Mouse (Mus musculus): Measurements from ENCODE around the gene Spns3. TPM values are rescaled to one million over a fixed set of nuclear protein-coding genes. Genes with fewer than 3 reads are reported as not detected.

Spns3 gene
- total and polyA plus RNA-seq, 3 experiments = 5.2 to 12.7 TPM; not detected in 1

DNA sequence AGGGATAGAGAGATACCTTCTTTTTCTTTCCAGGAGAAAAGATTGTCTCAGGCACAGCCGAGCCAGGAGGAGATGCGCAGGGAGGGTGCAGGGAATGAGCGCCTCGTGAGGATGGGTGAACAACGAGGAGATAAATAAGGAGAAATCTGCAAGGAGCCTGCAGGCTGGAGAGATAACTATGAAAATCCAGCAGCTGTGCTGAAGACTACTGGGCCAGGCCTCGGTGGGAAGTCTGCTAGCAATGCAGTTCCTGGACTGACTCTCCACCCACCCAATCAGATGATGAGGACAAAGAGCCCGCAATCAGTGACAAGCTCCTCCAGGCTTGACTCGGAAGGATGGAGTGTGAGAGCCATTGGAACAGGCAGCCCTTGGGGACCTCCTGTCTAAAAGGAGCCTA lies 48.1 kb downstream of the Spns3 start:
- no peak for DNase-seq (ENCODE audit: low read depth, low spot score)
- Histone ChIP-seq H3K9me3 (replicated peaks; ENCODE audit: insufficient read depth, low read length) (no peaks in the 10 kb centered on the region), H3K4me3 (ENCODE audit: control insufficient read depth in 1 of 2, insufficient read depth in 1 of 2, low read depth in 2 of 2, low read length in 2 of 2) (no peak overlapping the region), H3K79me2 (ENCODE audit: control insufficient read depth, insufficient read depth, low read length, poor library complexity) (no peaks in the 10 kb centered on the region), H3K36me3 (ENCODE audit: control insufficient read depth in 1 of 2, insufficient read depth in 2 of 2, low read length in 2 of 2) (no peaks in the 10 kb centered on the region; a peak in 1 of 4 replicates), H3K4me1 (ENCODE audit: control insufficient read depth in 1 of 2, insufficient read depth in 2 of 2, low read length in 2 of 2) (0 out of 4 replicates have a peak, but pooled peaks cover 0 to 7% of the 10 kb centered on the region in 2 experiments), H3K9ac (ENCODE audit: control insufficient read depth, low read depth, low read length, poor library complexity, severe bottlenecking) (no peak overlapping the region), H3K27ac (ENCODE audit: control insufficient read depth, low read depth, low read length) (no peak overlapping the region), H3K27me3 (ENCODE audit: control insufficient read depth in 1 of 2, insufficient read depth in 2 of 2, low read length in 2 of 2) (no peaks in the 10 kb centered on the region)
- TF ChIP-seq RAD21 (IDR thresholded peaks at IDR 0.05; ENCODE audit: low read depth, low read length) (no peak), ZMIZ1 (IDR thresholded peaks at IDR 0.05; ENCODE audit: low read depth, low read length) (no peak), JUND (IDR thresholded peaks at IDR 0.05; ENCODE audit: low read depth, low read length) (no peak), ZC3H11A (IDR thresholded peaks at IDR 0.05; ENCODE audit: low read depth, low read length) (no peak)

DNA sequence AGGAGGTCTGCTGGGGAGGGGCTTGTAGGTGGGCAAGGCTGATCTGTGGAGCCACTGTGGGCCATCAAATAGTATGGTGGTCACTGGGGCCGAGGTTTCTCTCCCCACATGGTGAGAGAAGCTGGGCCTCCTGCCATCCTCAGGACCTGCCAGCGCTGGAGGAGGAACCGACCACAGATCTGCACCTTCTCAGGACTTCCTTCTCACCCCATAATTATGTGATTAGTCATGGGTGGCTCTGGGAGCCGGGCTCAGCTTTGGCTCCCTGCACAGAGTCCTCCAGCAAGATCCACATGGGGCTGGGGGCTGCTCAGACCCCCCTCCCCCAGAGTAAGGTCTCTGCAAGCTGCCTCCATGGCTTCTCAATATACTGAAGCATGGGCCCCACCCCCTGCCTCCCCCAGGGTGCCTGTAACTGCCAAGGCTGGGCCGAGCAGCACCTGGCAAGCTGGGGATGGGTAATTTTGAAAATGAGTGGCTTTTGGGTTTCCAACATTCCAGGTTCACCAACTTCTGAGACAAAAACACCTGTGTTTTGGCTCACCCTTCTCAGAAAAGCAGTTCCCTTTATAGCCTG lies 48.8 kb downstream of the Spns3 start:
- H3K36me3 ChIP-seq (ENCODE audit: control insufficient read depth in 1 of 2, insufficient read depth in 2 of 2, low read length in 2 of 2) = no peaks in the 10 kb centered on the region; a peak in 1 of 4 replicates
- no peak overlapping the region for H3K27ac ChIP-seq (ENCODE audit: control insufficient read depth, low read depth, low read length)
- peak; percentile 44 for DNase-seq (ENCODE audit: low read depth, low spot score)
- no peak overlapping the region for H3K9ac ChIP-seq (ENCODE audit: control insufficient read depth, low read depth, low read length, poor library complexity, severe bottlenecking)
- 0 out of 4 replicates have a peak, but pooled peaks cover 0 to 7% of the 10 kb centered on the region in 2 experiments for H3K4me1 ChIP-seq (ENCODE audit: control insufficient read depth in 1 of 2, insufficient read depth in 2 of 2, low read length in 2 of 2)
- no peak for TF ChIP-seq RAD21 (IDR thresholded peaks at IDR 0.05; ENCODE audit: low read depth, low read length)
- TF ChIP-seq POLR2AphosphoS2 (IDR thresholded peaks at IDR 0.05; ENCODE audit: low read length) = no peak
- TF ChIP-seq CTCF (IDR thresholded peaks at IDR 0.05 in 2 of 3, conservative IDR thresholded peaks at IDR 0.05 in 1 of 3; ENCODE audit: control insufficient read depth in 1 of 3, insufficient read depth in 1 of 3, low read depth in 2 of 3, low read length in 3 of 3, poor library complexity in 1 of 3, severe bottlenecking in 1 of 3) = no peak
- TF ChIP-seq ZNF384 (IDR thresholded peaks at IDR 0.05; ENCODE audit: low read depth, low read length) = no peak
- TF ChIP-seq POLR2A (IDR thresholded peaks at IDR 0.05; ENCODE audit: control insufficient read depth in 1 of 2, insufficient read depth in 1 of 2, low read depth in 1 of 2, low read length in 2 of 2, poor library complexity in 1 of 2) = no peak
- TF ChIP-seq KAT2A (conservative IDR thresholded peaks at IDR 0.05; ENCODE audit: low read depth, low read length) = no peak
- no peaks in the 10 kb centered on the region for H3K79me2 ChIP-seq (ENCODE audit: control insufficient read depth, insufficient read depth, low read length, poor library complexity)
- H3K4me3 ChIP-seq (ENCODE audit: control insufficient read depth in 1 of 2, insufficient read depth in 1 of 2, low read depth in 2 of 2, low read length in 2 of 2) = no peak overlapping the region
- no peaks in the 10 kb centered on the region for H3K9me3 ChIP-seq (replicated peaks; ENCODE audit: insufficient read depth, low read length)
- H3K27me3 ChIP-seq (ENCODE audit: control insufficient read depth in 1 of 2, insufficient read depth in 2 of 2, low read length in 2 of 2) = no peaks in the 10 kb centered on the region

DNA sequence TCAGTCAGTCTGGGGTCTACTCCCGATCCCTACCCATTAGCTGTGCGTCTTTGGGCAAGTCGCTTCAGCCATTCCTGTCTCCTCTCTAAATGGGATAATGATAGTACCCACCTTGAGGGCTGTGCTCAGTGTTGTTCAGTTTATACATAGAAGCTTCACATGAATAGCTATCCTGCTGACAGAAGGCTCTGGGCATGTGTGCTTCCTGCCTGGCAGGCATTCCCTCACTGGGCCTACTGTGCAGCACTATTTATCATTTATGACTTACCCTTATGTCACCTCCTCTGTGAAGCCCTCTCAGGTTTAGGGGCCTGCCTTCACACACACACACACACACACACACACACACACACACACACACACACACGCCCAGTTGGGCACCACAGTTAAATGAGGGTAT lies 50.2 kb downstream of the Spns3 start:
- no peaks in the 10 kb centered on the region for H3K27me3 ChIP-seq (ENCODE audit: control insufficient read depth in 1 of 2, insufficient read depth in 2 of 2, low read length in 2 of 2)
- 0 out of 4 replicates have a peak, but pooled peaks cover 0 to 7% of the 10 kb centered on the region in 2 experiments for H3K4me1 ChIP-seq (ENCODE audit: control insufficient read depth in 1 of 2, insufficient read depth in 2 of 2, low read length in 2 of 2)
- no peaks in the 10 kb centered on the region for H3K79me2 ChIP-seq (ENCODE audit: control insufficient read depth, insufficient read depth, low read length, poor library complexity)

More for the DNA sequence above, 50.2 kb downstream of the Spns3 start:
- no peak overlapping the region for H3K9ac ChIP-seq (ENCODE audit: control insufficient read depth, low read depth, low read length, poor library complexity, severe bottlenecking)
- no peak for DNase-seq (ENCODE audit: low read depth, low spot score)
- no peak overlapping the region for H3K4me3 ChIP-seq (ENCODE audit: control insufficient read depth in 1 of 2, insufficient read depth in 1 of 2, low read depth in 2 of 2, low read length in 2 of 2)
- no peaks in the 10 kb centered on the region; a peak in 1 of 4 replicates for H3K36me3 ChIP-seq (ENCODE audit: control insufficient read depth in 1 of 2, insufficient read depth in 2 of 2, low read length in 2 of 2)
- TF ChIP-seq MEF2A (IDR thresholded peaks at IDR 0.05; ENCODE audit: extremely low read depth, insufficient replicate concordance, low read depth, low read length, poor library complexity, severe bottlenecking) (no peak), SIN3A (IDR thresholded peaks at IDR 0.05; ENCODE audit: low read length) (no peak), NELFE (IDR thresholded peaks at IDR 0.05; ENCODE audit: low read depth, low read length) (no peak), POLR2AphosphoS2 (IDR thresholded peaks at IDR 0.05; ENCODE audit: low read length) (no peak), ZMIZ1 (IDR thresholded peaks at IDR 0.05; ENCODE audit: low read depth, low read length) (no peak), CTCF (IDR thresholded peaks at IDR 0.05 in 2 of 3, conservative IDR thresholded peaks at IDR 0.05 in 1 of 3; ENCODE audit: control insufficient read depth in 1 of 3, insufficient read depth in 1 of 3, low read depth in 2 of 3, low read length in 3 of 3, poor library complexity in 1 of 3, severe bottlenecking in 1 of 3) (no peak), NRF1 (IDR thresholded peaks at IDR 0.05; ENCODE audit: insufficient read depth, low read depth, low read length, poor library complexity, severe bottlenecking) (no peak), ZC3H11A (IDR thresholded peaks at IDR 0.05; ENCODE audit: low read depth, low read length) (no peak), TBP (IDR thresholded peaks at IDR 0.05; ENCODE audit: low read depth, low read length) (no peak), ETS1 (IDR thresholded peaks at IDR 0.05; ENCODE audit: low read depth, low read length) (no peak), MXI1 (IDR thresholded peaks at IDR 0.05; ENCODE audit: low read depth, low read length) (no peak), BHLHE40 (IDR thresholded peaks at IDR 0.05; ENCODE audit: borderline replicate concordance, low read depth, low read length) (no peak), EP300 (IDR thresholded peaks at IDR 0.05; ENCODE audit: low read depth in 1 of 2, low read length in 2 of 2) (no peak), RCOR1 (IDR thresholded peaks at IDR 0.05; ENCODE audit: low read depth, low read length) (no peak), MYC (IDR thresholded peaks at IDR 0.05; ENCODE audit: low read depth, low read length) (no peak), ELF1 (IDR thresholded peaks at IDR 0.05; ENCODE audit: low read depth, low read length) (no peak), TAL1 (IDR thresholded peaks at IDR 0.05; ENCODE audit: low read length) (no peak), SMC3 (IDR thresholded peaks at IDR 0.05; ENCODE audit: low read depth, low read length) (no peak), USF2 (IDR thresholded peaks at IDR 0.05; ENCODE audit: borderline replicate concordance in 1 of 2, insufficient read depth in 1 of 2, low read depth in 1 of 2, low read length in 2 of 2) (no peak), RAD21 (IDR thresholded peaks at IDR 0.05; ENCODE audit: low read depth, low read length) (no peak)
- no peak overlapping the region for H3K27ac ChIP-seq (ENCODE audit: control insufficient read depth, low read depth, low read length)
- H3K9me3 ChIP-seq (replicated peaks; ENCODE audit: insufficient read depth, low read length) = no peaks in the 10 kb centered on the region

Measured in MEL (cell line).